Mouse (Mus musculus) layer of hippocampus, adult 9-10 months (tissue): ENCODE measurements around the gene Micall1.

Experiments
- DNase-seq: peaks from one replicate; pipeline ENCODE4 v3.0.0; 2022; ENCODE audit warnings: low spot score

Gene Micall1

DNA sequence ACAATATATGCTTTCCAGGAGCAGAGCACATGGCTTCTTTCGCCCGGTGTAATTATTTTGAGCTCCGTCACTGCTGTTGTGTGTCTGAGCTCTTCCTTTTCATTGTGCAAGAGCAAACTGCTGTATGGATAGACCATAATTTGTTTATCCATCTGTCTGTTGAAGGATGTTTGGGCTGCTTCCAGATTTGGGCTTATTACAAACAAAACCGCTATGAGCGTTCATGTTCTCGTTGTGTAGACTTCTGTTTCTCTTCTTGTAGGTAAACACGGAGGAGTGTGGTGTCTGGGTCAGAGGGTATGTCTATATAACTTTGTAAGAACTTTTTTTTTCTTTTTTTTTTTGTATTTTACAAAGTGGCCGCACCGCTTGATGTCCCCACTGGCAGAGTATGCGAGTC lies 76.5 kb downstream of the Micall1 start:
- no peak for DNase-seq
